Mouse (Mus musculus) forebrain, postnatal 0 days (tissue): ENCODE measurements at regions not wholly inside any gene's neighbourhood (a gene's known extent, or its start where the extent isn't known, plus 50 kb on each side); places are given as distances from the start of the nearest gene placed in this dataset.

Experiments
- ATAC-seq: fragments of 200-750 bp; cut with Nextera tagmentation; 2 replicates; pipeline ENCODE4 v1.8.0; 2017; ENCODE audit warnings: mild to moderate bottlenecking, moderate library complexity
- DNase-seq: peaks from one replicate; pipeline ENCODE4 v3.0.0-alpha.2; 2015
- H3K27ac ChIP-seq: fragments of 300-500 bp; sonication (generic); 2 replicates; pipeline ENCODE4 v1.5.1; 2014; ENCODE audit warnings: low read depth, mild to moderate bottlenecking, antibody characterized with exemption, low read length, moderate library complexity, mixed read lengths
- H3K27me3 ChIP-seq: fragments of 300-500 bp; sonication (generic); 2 replicates; pipeline ENCODE4 v1.6.1; 2014; ENCODE audit warnings: mild to moderate bottlenecking, low read length, mixed read lengths; ENCODE audit not compliant: insufficient read depth
- H3K36me3 ChIP-seq: fragments of 300-500 bp; sonication (generic); 2 replicates; pipeline ENCODE4 v1.6.1; 2014; ENCODE audit warnings: mild to moderate bottlenecking, moderate library complexity; ENCODE audit not compliant: insufficient read depth
- H3K4me1 ChIP-seq: fragments of 300-500 bp; sonication (generic); 2 replicates; pipeline ENCODE4 v1.6.1; 2014; ENCODE audit warnings: antibody characterized with exemption; ENCODE audit not compliant: insufficient read depth
- H3K4me2 ChIP-seq: fragments of 300-500 bp; sonication (generic); 2 replicates; pipeline ENCODE4 v1.6.1; 2014; ENCODE audit warnings: low read depth, mild to moderate bottlenecking, moderate library complexity
- H3K4me3 ChIP-seq: fragments of 300-500 bp; sonication (generic); 2 replicates; pipeline ENCODE4 v1.5.1; 2014; ENCODE audit warnings: low read depth, low read length, mixed read lengths
- H3K9ac ChIP-seq: fragments of 300-500 bp; sonication (generic); 2 replicates; pipeline ENCODE4 v1.6.1; 2014; ENCODE audit warnings: mild to moderate bottlenecking
- H3K9me3 ChIP-seq: fragments of 300-500 bp; sonication (generic); 2 replicates; pipeline ENCODE4 v1.6.1; 2016; ENCODE audit warnings: low read length
- CTCF ChIP-seq: sonication (generic); IDR thresholded peaks from 2 replicates; pipeline ENCODE4 v1.5.1; 2016; ENCODE audit warnings: antibody characterized with exemption, control low read depth, low read depth
- WGBS: fragments of 180-500 bp; shearing (Covaris S2); extraction: QIAGEN DNeasy Blood & Tissue Kit; methylation state at CpG from one replicate; pipeline ENCODE4 v1.1.7; 2014; 5-methylcytosine and 5-hydroxymethylcytosine counted together

GRCm38 (mm10) chr17:91216429-91216828 is 123.6 kb upstream of the Nrxn1 start:
- TF ChIP-seq CTCF: no peak
- no peak for DNase-seq
- Histone ChIP-seq H3K27me3 (no peaks in the 10 kb centered on the region), H3K4me2 (no peak overlapping the region), H3K4me3 (no peak overlapping the region), H3K9me3 (no peaks in the 10 kb centered on the region), H3K27ac (no peak overlapping the region), H3K9ac (no peak overlapping the region), H3K4me1 (no peaks in the 10 kb centered on the region), H3K36me3 (no peaks in the 10 kb centered on the region)
- no peak for ATAC-seq

DNA sequence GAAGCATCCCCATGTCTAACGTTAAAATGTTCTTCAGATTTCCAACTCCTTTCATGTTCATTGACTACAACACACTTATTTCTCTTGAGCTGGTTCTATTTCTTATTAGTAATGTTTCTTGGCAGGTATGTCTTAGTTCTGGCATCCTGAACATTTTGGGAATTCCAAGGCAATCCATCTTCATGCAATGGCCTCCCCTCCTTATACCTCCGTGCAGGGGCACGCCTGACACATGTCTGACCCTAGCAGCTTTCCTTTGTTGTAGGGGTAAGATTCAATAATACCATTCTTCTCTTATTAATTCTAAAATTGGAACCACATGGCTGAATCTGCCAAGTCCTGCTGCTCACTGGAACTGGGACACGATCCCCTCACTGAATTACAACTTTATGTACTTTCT is 89.7 kb upstream of the Nrxn1 start:
- H3K4me2 ChIP-seq: no peak overlapping the region
- WGBS: 85% methylated on average over 4 of the region's 4 CpGs
- H3K36me3 ChIP-seq: no peaks in the 10 kb centered on the region
- ATAC-seq: no peak
- H3K4me3 ChIP-seq: no peak overlapping the region
- H3K27me3 ChIP-seq: no peaks in the 10 kb centered on the region
- H3K9me3 ChIP-seq: no peaks in the 10 kb centered on the region
- H3K4me1 ChIP-seq: no peaks in the 10 kb centered on the region
- no peak for TF ChIP-seq CTCF
- no peak for DNase-seq
- no peak overlapping the region for H3K9ac ChIP-seq
- no peak overlapping the region for H3K27ac ChIP-seq

GRCm38 (mm10) chr17:91161834-91162233 is 69.0 kb upstream of the Nrxn1 start:
- TF ChIP-seq CTCF: no peak
- Histone ChIP-seq H3K27ac (no peak overlapping the region), H3K4me1 (no peaks in the 10 kb centered on the region), H3K9ac (no peak overlapping the region), H3K36me3 (no peaks in the 10 kb centered on the region), H3K27me3 (no peaks in the 10 kb centered on the region), H3K4me2 (no peak overlapping the region), H3K9me3 (no peaks in the 10 kb centered on the region), H3K4me3 (no peak overlapping the region)
- ATAC-seq: no peak
- DNase-seq: no peak
- 52% methylated on average over 2 of the region's 2 CpGs for WGBS
